Mouse (Mus musculus) liver, embryonic 14.5 days (tissue): ENCODE results near the gene Cox6a2. TPM values are rescaled to one million over a fixed set of nuclear protein-coding genes. Genes with fewer than 3 reads are reported as not detected.

Source experiments
- ATAC-seq: fragments of 200-750 bp; cut with Nextera tagmentation; 2 replicates; pipeline ENCODE4 v1.8.0; 2017; ENCODE audit warnings: moderate number of reproducible peaks, mild to moderate bottlenecking, moderate library complexity; ENCODE audit not compliant: insufficient read depth
- DNase-seq, 3 experiments: peaks; one replicate each; pipeline ENCODE4 v3.0.0-alpha.2; 2012 to 2013; ENCODE audit warnings: low read depth in 3 of 3, low spot score in 3 of 3
- H3K27ac ChIP-seq: fragments of 300-500 bp; sonication (generic); 2 replicates; pipeline ENCODE4 v1.5.1; 2014; ENCODE audit warnings: moderate library complexity, mild to moderate bottlenecking, control low read depth, inconsistent platforms
- H3K27me3 ChIP-seq: fragments of 300-500 bp; sonication (generic); 2 replicates; pipeline ENCODE4 v1.6.1; 2014; ENCODE audit warnings: mild to moderate bottlenecking, low read length, moderate library complexity; ENCODE audit not compliant: control insufficient read depth, insufficient read depth
- H3K36me3 ChIP-seq: fragments of 300-500 bp; sonication (generic); replicated peaks from 2 replicates; pipeline ENCODE4 v1.6.1; 2014; ENCODE audit warnings: low read depth; ENCODE audit not compliant: control insufficient read depth, insufficient read depth
- H3K4me1 ChIP-seq, 2 experiments: fragments of 200-500 bp in 1 of 2; fragments of 300-500 bp in 1 of 2; sonication (generic) in 1 of 2; replicated peaks; 2 replicates each; pipeline ENCODE4 v1.6.1; 2012 to 2014; ENCODE audit warnings: antibody characterized with exemption in 1 of 2, inconsistent platforms in 1 of 2, low read length in 1 of 2; ENCODE audit not compliant: control insufficient read depth in 2 of 2, insufficient read depth in 2 of 2
- H3K4me2 ChIP-seq: fragments of 300-500 bp; sonication (generic); 2 replicates; pipeline ENCODE4 v1.6.1; 2014; ENCODE audit warnings: low read depth, mild to moderate bottlenecking, control low read depth, moderate library complexity
- H3K4me3 ChIP-seq, 2 experiments: fragments of 200-500 bp in 1 of 2; fragments of 300-500 bp in 1 of 2; sonication (generic) in 1 of 2; 2 replicates each; pipeline ENCODE4 v1.5.1; 2012 to 2014; ENCODE audit warnings: low read depth in 2 of 2, low read length in 2 of 2, mild to moderate bottlenecking in 2 of 2, control low read depth in 1 of 2, inconsistent platforms in 1 of 2, moderate library complexity in 1 of 2; ENCODE audit not compliant: insufficient read depth in 1 of 2
- H3K9ac ChIP-seq: fragments of 300-500 bp; sonication (generic); replicated peaks from 2 replicates; pipeline ENCODE4 v1.6.1; 2014; ENCODE audit warnings: mild to moderate bottlenecking, control low read depth, moderate library complexity
- H3K9me3 ChIP-seq: fragments of 300-500 bp; sonication (generic); 2 replicates; pipeline ENCODE4 v1.6.1; 2016; ENCODE audit warnings: low read length, mixed read lengths; ENCODE audit not compliant: control insufficient read depth
- CTCF ChIP-seq: IDR thresholded peaks from 2 replicates; pipeline ENCODE4 v1.5.1; 2016; ENCODE audit warnings: antibody characterized with exemption, low read depth, control low read depth
- EP300 ChIP-seq: IDR thresholded peaks from 2 replicates; pipeline ENCODE4 v1.6.1; 2016; ENCODE audit warnings: antibody characterized with exemption, low read depth
- WGBS: fragments of 180-500 bp; shearing (Covaris S2); extraction: QIAGEN DNeasy Blood & Tissue Kit; methylation state at CpG from one replicate; pipeline ENCODE4 v1.1.7; 2014; ENCODE audit not compliant: insufficient replicate concordance; 5-methylcytosine and 5-hydroxymethylcytosine counted together
- polyA plus RNA-seq, 2 experiments: library from polyadenylated mRNA; depleted of rRNA in 1 of 2; stranded (reverse) in 1 of 2; unstranded in 1 of 2; fragments of >200 nt; fragmentation: Nextera tagmentation in 1 of 2; extraction: Ambion mirVana in 1 of 2; gene quantifications; 2 replicates each; pipeline versions ENCODE4 v1.2.1 to v1.2.3; 2012 to 2014

Cox6a2 gene
- polyA plus RNA-seq, 2 experiments, result 0.37 to 0.76 TPM

- no peak overlapping the region for H3K9ac ChIP-seq
- no peak overlapping the region for H3K4me3 ChIP-seq
- H3K9me3 ChIP-seq, result no peaks in the 10 kb centered on the region
- ATAC-seq, result no peak
- no peak overlapping the region for H3K4me2 ChIP-seq
- 76% methylated on average over 4 of the region's 4 CpGs for whole genome bisulfite sequencing
- peaks cover 2% of the 10 kb centered on the region; the same call in 1 of the 2 replicates for H3K27me3 ChIP-seq
- TF ChIP-seq CTCF (no peak), EP300 (no peak)
- no peak overlapping the region for H3K27ac ChIP-seq
- no peak for DNase-seq
- peaks cover 11% of the 10 kb centered on the region in 2 experiments for H3K4me1 ChIP-seq
- no peaks in the 10 kb centered on the region; the same call in none of the 2 replicates for H3K36me3 ChIP-seq
These were observed 39.4 kb upstream of the Cox6a2 start for GRCm38 (mm10) chr7:128245547-128245946.

DNA sequence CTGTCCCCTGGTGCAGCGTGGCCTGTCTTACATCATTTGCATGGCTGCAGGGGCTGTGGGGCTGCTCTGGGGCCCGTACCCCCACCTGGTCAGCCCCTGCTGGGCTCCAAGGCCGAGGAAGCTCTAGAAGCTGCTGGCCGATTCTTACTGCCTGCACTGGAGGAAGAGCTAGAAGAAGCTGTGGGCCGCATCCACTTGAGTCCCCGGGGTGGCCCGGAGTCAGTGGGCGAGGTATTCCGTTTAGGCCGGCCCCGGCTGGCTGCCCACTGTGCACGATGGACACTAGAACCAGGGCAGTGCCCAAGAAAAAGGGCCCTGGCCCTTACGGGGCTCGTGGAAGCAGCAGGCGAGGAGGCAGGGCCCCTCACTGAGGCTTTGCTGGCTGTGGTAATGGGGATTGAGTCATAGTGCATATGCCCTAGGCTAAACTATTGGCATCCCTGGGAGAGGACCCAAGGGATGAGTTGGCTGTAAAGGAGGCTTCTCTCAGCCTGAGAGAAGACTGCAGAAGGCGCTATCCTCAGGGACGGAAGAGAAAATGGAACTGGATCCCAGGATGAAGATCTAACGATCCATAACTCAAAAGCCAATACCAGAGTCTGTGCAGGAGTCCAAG is 38.3 kb upstream of the Cox6a2 start:
- WGBS, result 86% methylated on average over 18 of the region's 18 CpGs
- no peaks in the 10 kb centered on the region for H3K9me3 ChIP-seq
- H3K27me3 ChIP-seq, result peaks cover 2% of the 10 kb centered on the region; the same call in 1 of the 2 replicates
- no peak overlapping the region for H3K9ac ChIP-seq
- DNase-seq, result no peak
- no peak overlapping the region for H3K4me2 ChIP-seq
- no peak overlapping the region for H3K4me3 ChIP-seq
- H3K36me3 ChIP-seq, result peaks cover 5% of the 10 kb centered on the region
- TF ChIP-seq CTCF, result no peak
- TF ChIP-seq EP300, result no peak
- peaks cover 6 to 7% of the 10 kb centered on the region in 2 experiments; a peak in 3 of 4 replicates for H3K4me1 ChIP-seq
- ATAC-seq, result no peak
- no peak overlapping the region for H3K27ac ChIP-seq

DNA sequence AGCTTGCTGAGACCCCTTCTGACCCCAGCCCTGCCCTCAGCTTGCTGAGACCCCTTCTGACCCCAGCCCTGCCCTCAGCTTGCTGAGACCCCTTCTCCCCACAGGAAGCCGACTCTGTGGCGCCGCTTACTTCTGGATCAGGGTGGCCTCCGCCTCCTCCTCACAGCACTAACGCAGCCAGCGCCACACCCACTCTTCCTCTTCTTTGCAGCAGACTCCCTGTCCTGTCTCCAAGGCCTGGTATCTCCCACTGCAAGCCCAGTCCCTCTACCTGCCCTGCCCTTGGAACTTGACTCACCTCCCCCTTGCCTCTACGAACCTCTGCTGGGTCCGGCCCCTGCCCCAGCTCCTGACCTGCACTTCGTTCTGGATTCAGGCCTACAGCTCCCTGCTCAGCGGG is 37.7 kb upstream of the Cox6a2 start:
- WGBS, result 80% methylated on average over 10 of the region's 10 CpGs
- no peak overlapping the region for H3K27ac ChIP-seq
- peaks cover 5% of the 10 kb centered on the region for H3K36me3 ChIP-seq
- H3K4me3 ChIP-seq, result no peak overlapping the region
- DNase-seq, result no peak
- TF ChIP-seq EP300, result no peak
- no peak for TF ChIP-seq CTCF
- ATAC-seq, result no peak
- H3K4me1 ChIP-seq, result peaks cover 8 to 13% of the 10 kb centered on the region in 2 experiments
- no peak overlapping the region for H3K9ac ChIP-seq
- no peaks in the 10 kb centered on the region for H3K9me3 ChIP-seq
- H3K27me3 ChIP-seq, result peaks cover 2% of the 10 kb centered on the region; the same call in 1 of the 2 replicates
- no peak overlapping the region for H3K4me2 ChIP-seq

- DNase-seq (no peak), ATAC-seq (no peak)
- Histone ChIP-seq H3K4me1 (peaks cover 13 to 14% of the 10 kb centered on the region in 2 experiments), H3K36me3 (peaks cover 5% of the 10 kb centered on the region), H3K9me3 (no peaks in the 10 kb centered on the region), H3K4me2 (no peak overlapping the region), H3K9ac (no peak overlapping the region), H3K27me3 (peaks cover 2% of the 10 kb centered on the region; the same call in 1 of the 2 replicates), H3K4me3 (no peak overlapping the region), H3K27ac (no peak overlapping the region)
- no peak for TF ChIP-seq CTCF
- no peak for TF ChIP-seq EP300
- 92% methylated on average over 16 of the region's 16 CpGs for whole genome bisulfite sequencing
These were observed 36.1 kb upstream of the Cox6a2 start for GRCm38 (mm10) chr7:128242331-128242730.

DNA sequence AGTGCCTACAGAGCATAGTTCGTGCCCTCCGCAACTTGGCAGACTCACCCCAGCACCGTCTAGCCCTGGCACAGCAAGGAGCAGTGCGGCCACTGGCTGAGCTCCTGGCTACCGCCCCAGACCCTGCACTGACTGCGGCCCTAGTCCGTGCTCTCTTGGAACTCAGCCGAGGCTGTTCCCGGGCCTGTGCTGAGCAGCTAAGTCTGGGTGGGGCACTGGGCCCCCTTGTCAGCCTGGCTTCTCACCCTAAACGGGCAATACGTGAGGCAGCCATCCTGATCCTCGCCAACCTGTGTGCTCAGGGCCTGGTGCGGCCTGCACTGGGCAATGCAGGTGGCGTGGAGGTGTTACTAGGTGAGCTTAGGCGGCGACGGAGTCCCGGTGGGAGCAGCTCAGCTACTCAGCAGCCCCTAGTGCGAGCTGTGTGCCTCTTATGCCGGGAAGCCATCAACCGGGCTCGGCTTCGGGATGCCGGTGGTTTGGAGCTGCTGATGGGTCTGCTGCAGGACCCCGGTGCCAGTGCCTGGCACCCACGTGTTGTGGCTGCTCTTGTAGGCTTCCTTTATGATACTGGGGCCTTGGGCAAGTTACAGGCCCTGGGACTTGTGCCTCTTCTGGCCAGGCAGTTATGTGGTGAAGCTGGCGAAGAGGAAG is 34.1 kb upstream of the Cox6a2 start:
- no peak for DNase-seq
- H3K4me2 ChIP-seq, result no peak overlapping the region
- H3K9me3 ChIP-seq, result no peaks in the 10 kb centered on the region
- H3K4me3 ChIP-seq, result no peak overlapping the region
- TF ChIP-seq EP300 (no peak), CTCF (no peak)
- no peaks in the 10 kb centered on the region for H3K27me3 ChIP-seq
- 88% methylated on average over 27 of the region's 27 CpGs for whole genome bisulfite sequencing
- peaks cover 9 to 10% of the 10 kb centered on the region in 2 experiments for H3K4me1 ChIP-seq
- H3K9ac ChIP-seq, result no peak overlapping the region
- ATAC-seq, result no peak
- H3K36me3 ChIP-seq, result peaks cover 5% of the 10 kb centered on the region
- no peak overlapping the region for H3K27ac ChIP-seq
